Mouse (Mus musculus) liver, adult 2 months (tissue): ENCODE data around the gene Acacb. TPM values are rescaled to one million over a fixed set of nuclear protein-coding genes. Genes with fewer than 3 reads are reported as not detected.
A peak's percentile ranks its signal among the peaks of the same experiment; 100 is the strongest.

ENCODE experiments used
- DNase-seq: peaks from one replicate; pipeline ENCODE4 v3.0.0-alpha.2; 2011; ENCODE audit warnings: low read depth, low spot score; ENCODE audit errors: extremely low read depth
- H3K27ac ChIP-seq: fragments of 200-500 bp; replicated peaks from 2 replicates; pipeline ENCODE4 v1.5.1; 2012; ENCODE audit warnings: low read depth, mild to moderate bottlenecking, control low read depth, inconsistent platforms, low read length; ENCODE audit not compliant: insufficient read depth
- H3K27me3 ChIP-seq: fragments of 200-500 bp; 2 replicates; pipeline ENCODE4 v1.6.1; 2012; ENCODE audit warnings: mild to moderate bottlenecking, moderate library complexity, low read length, inconsistent platforms; ENCODE audit not compliant: control insufficient read depth, insufficient read depth
- H3K36me3 ChIP-seq: fragments of 200-500 bp; 2 replicates; pipeline ENCODE4 v1.6.1; 2012; ENCODE audit warnings: low read length, inconsistent platforms; ENCODE audit not compliant: control insufficient read depth, insufficient read depth
- H3K4me1 ChIP-seq: fragments of 200-500 bp; 2 replicates; pipeline ENCODE4 v1.6.1; 2011; ENCODE audit warnings: low read length; ENCODE audit not compliant: control insufficient read depth, insufficient read depth
- H3K4me3 ChIP-seq: fragments of 200-500 bp; 2 replicates; pipeline ENCODE4 v1.5.1; 2011; ENCODE audit warnings: low read depth, mild to moderate bottlenecking, control low read depth, low read length, moderate library complexity; ENCODE audit not compliant: insufficient read depth
- H3K79me2 ChIP-seq: fragments of 200-500 bp; 2 replicates; pipeline ENCODE4 v1.6.1; 2012; ENCODE audit warnings: inconsistent platforms, mild to moderate bottlenecking, low read length, moderate library complexity; ENCODE audit not compliant: control insufficient read depth, insufficient read depth
- H3K9ac ChIP-seq: fragments of 200-500 bp; 2 replicates; pipeline ENCODE4 v1.6.1; 2012; ENCODE audit warnings: low read depth, mild to moderate bottlenecking, control low read depth, inconsistent platforms, low read length
- CTCF ChIP-seq: fragments of 200-500 bp; IDR thresholded peaks from 2 replicates; pipeline ENCODE4 v1.5.1; 2011; ENCODE audit warnings: low read depth, low read length, control low read depth
- POLR2A ChIP-seq: fragments of 200-500 bp; IDR thresholded peaks from 2 replicates; pipeline ENCODE4 v1.6.1; 2011; ENCODE audit warnings: low read length, control low read depth; ENCODE audit not compliant: insufficient read depth; ENCODE audit errors: extremely low read depth
- WGBS: fragments of 180-500 bp; shearing (Covaris S2); methylation state at CpG from one replicate; pipeline ENCODE4 v1.1.7; 2018; 5-methylcytosine and 5-hydroxymethylcytosine counted together
- polyA plus RNA-seq: library from polyadenylated mRNA; depleted of rRNA; stranded (reverse); fragments of >200 nt; gene quantifications from 2 replicates; pipeline ENCODE4 v1.2.3, GENCODE M21; 2012; rRNA removed
- total RNA-seq: library from RNA; depleted of rRNA; stranded (reverse); fragments of >200 nt; gene quantifications from 2 replicates; pipeline ENCODE4 v1.2.3, GENCODE M21; 2014; rRNA removed

Acacb gene
- 26.8 and 39.4 TPM in 2 replicates for total RNA-seq
- 27.9 and 45.8 TPM in 2 replicates for polyA plus RNA-seq

- DNase-seq = peak; percentile 97
- Histone ChIP-seq H3K36me3 (no peaks in the 10 kb centered on the region), H3K27me3 (no peaks in the 10 kb centered on the region), H3K27ac (peak within 1 kb of the TSS; percentile 94), H3K79me2 (peaks cover 12% of the 10 kb centered on the region; the same call in 1 of the 2 replicates), H3K4me1 (peaks cover 8% of the 10 kb centered on the region), H3K9ac (peak within 1 kb of the TSS; percentile 89), H3K4me3 (peak within 1 kb of the TSS; percentile 76)
- WGBS = 17% methylated on average over 19 of the region's 19 CpGs
- TF ChIP-seq POLR2A (no peak), CTCF (no peak)
Observed at GRCm38 (mm10) chr5:114146028-114146888, at the start of gene Acacb. Gene Acacb (plus strand): TSS chr5:114146535.

- 10% methylated on average over 35 of the region's 37 CpGs for WGBS
- H3K4me3 ChIP-seq = peak overlapping the region; percentile 90
- H3K9ac ChIP-seq = peak overlapping the region; percentile 99
- H3K36me3 ChIP-seq = no peaks in the 10 kb centered on the region
- no peak overlapping the region for H3K27ac ChIP-seq
- H3K27me3 ChIP-seq = no peaks in the 10 kb centered on the region
- H3K4me1 ChIP-seq = peaks cover 6% of the 10 kb centered on the region; the same call in 1 of the 2 replicates
- H3K79me2 ChIP-seq = peaks cover 13% of the 10 kb centered on the region; the same call in 1 of the 2 replicates
- TF ChIP-seq CTCF (no peak), POLR2A (no peak)
- DNase-seq = peak; percentile 71
Observed at GRCm38 (mm10) chr5:114099709-114100389, 46.5 kb upstream of the Acacb start.

GRCm38 (mm10) chr5:114100390-114101099 is 45.8 kb upstream of the Acacb start:
- no peak overlapping the region for H3K27ac ChIP-seq
- H3K27me3 ChIP-seq = no peaks in the 10 kb centered on the region
- H3K36me3 ChIP-seq = no peaks in the 10 kb centered on the region
- DNase-seq = no peak
- peaks cover 13% of the 10 kb centered on the region; the same call in 1 of the 2 replicates for H3K79me2 ChIP-seq
- TF ChIP-seq CTCF = no peak
- TF ChIP-seq POLR2A = no peak
- peak overlapping the region; percentile 90 for H3K4me3 ChIP-seq
- peaks cover 6% of the 10 kb centered on the region; the same call in 1 of the 2 replicates for H3K4me1 ChIP-seq
- WGBS = 3% methylated on average over 43 of the region's 64 CpGs
- H3K9ac ChIP-seq = peak overlapping the region; percentile 99

GRCm38 (mm10) chr5:114101873-114102272 is 44.5 kb upstream of the Acacb start:
- 71% methylated on average over 4 of the region's 4 CpGs for WGBS
- H3K4me1 ChIP-seq = peaks cover 6% of the 10 kb centered on the region; the same call in 1 of the 2 replicates
- no peaks in the 10 kb centered on the region for H3K36me3 ChIP-seq

GRCm38 (mm10) chr5:114102807-114103206 is 43.5 kb upstream of the Acacb start:
- DNase-seq = no peak
- peaks cover 6% of the 10 kb centered on the region; the same call in 1 of the 2 replicates for H3K4me1 ChIP-seq
- H3K27me3 ChIP-seq = no peaks in the 10 kb centered on the region
- no peak overlapping the region for H3K4me3 ChIP-seq
- H3K79me2 ChIP-seq = peaks cover 13% of the 10 kb centered on the region; the same call in 1 of the 2 replicates
- no peak overlapping the region for H3K9ac ChIP-seq
- no peak overlapping the region for H3K27ac ChIP-seq
- TF ChIP-seq CTCF (no peak), POLR2A (no peak)
- H3K36me3 ChIP-seq = no peaks in the 10 kb centered on the region
- 86% methylated on average over 1 of the region's 1 CpGs for WGBS

More at GRCm38 (mm10) chr5:114101873-114102272, 44.5 kb upstream of the Acacb start:
- no peak overlapping the region for H3K27ac ChIP-seq
- no peak overlapping the region for H3K9ac ChIP-seq
- H3K79me2 ChIP-seq = peaks cover 13% of the 10 kb centered on the region; the same call in 1 of the 2 replicates
- TF ChIP-seq POLR2A = no peak
- TF ChIP-seq CTCF = no peak
- H3K4me3 ChIP-seq = no peak overlapping the region
- no peaks in the 10 kb centered on the region for H3K27me3 ChIP-seq
- DNase-seq = no peak
